Mouse (Mus musculus): ENCODE results near the gene Arfrp1. TPM values are rescaled to one million over a fixed set of nuclear protein-coding genes. Genes with fewer than 3 reads are reported as not detected.
A peak's percentile ranks its signal among the peaks of the same experiment; 100 is the strongest.

Arfrp1 gene
- polyA plus RNA-seq, 2 experiments, result 50.0 to 89.9 TPM

DNA sequence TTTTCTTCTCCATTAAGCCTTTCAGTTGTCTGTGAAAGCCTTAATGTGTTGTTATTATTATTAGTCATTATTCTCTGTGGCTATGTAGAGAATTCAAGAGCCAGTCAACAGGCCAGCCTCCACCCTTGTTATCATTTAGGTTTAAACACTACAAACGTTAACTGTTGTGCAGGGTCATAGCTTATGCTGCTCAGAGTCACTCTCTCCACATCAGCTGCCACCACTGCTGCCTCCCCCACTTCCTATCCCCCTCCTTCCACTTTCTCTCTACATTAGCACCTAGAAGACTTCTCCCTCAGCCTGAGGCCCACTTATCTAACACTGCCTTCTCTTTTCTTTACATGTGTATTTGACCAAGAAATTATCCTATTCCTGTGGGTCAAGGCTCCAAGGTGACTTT lies 36.3 kb upstream of the Arfrp1 start:
- WGBS, result 19% methylated on average over 1 of the region's 1 CpGs
- Histone ChIP-seq H3K36me3 (ENCODE audit: control insufficient read depth, insufficient read depth, low read length) (no peaks in the 10 kb centered on the region), H3K4me2 (replicated peaks; ENCODE audit: low read depth, low read length, severe bottlenecking) (no peak overlapping the region), H3K27ac (replicated peaks; ENCODE audit: low read depth, low read length) (no peak overlapping the region), H3K27me3 (ENCODE audit: control insufficient read depth, insufficient read depth, low read length) (no peaks in the 10 kb centered on the region), H3K4me1 (ENCODE audit: control insufficient read depth, insufficient read depth, low read length) (no peaks in the 10 kb centered on the region), H3K9ac (ENCODE audit: low read depth, low read length, severe bottlenecking) (no peak overlapping the region), H3K4me3 (replicated peaks; ENCODE audit: low read length) (no peak overlapping the region), H3K9me3 (ENCODE audit: control insufficient read depth, low read length) (no peaks in the 10 kb centered on the region)
- ATAC-seq (ENCODE audit: low FRiP score, low read depth), result no peak
- no peak for TF ChIP-seq POLR2A (IDR thresholded peaks at IDR 0.05; ENCODE audit: borderline replicate concordance, extremely low read depth, insufficient read depth, insufficient read length)
- no peak for DNase-seq (ENCODE audit: low spot score)

DNA sequence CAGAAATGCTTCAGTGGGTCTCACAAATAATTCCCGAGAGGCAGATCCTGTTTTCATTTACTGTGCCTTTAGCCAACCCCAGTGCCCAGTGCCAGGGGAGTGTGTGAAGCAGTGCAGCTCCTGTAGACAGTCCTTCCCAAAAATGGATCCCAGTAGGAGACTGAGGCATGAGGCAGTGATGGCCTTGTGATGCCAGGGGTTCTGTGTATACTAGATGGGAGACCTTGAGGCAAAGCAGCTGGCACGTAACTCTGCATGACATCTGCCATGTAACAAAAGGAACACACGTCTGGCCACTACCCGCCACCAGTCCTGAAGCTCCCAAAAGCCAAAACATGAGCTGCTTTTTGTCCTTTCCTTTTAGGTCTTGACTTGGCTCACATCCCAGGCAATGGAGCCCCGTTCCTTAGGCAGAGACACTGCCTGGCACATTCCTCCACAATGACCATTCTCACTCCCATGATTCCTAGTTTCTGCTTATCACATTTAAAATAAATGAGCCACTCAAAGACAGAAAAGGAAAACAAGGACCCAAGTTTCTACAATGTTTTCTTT lies 32.1 kb upstream of the Arfrp1 start:
- H3K27ac ChIP-seq (replicated peaks; ENCODE audit: low read depth, low read length), result no peak overlapping the region
- 72% methylated on average over 5 of the region's 5 CpGs for WGBS
- H3K9ac ChIP-seq (ENCODE audit: low read depth, low read length, severe bottlenecking), result no peak overlapping the region
- no peak overlapping the region for H3K4me3 ChIP-seq (replicated peaks; ENCODE audit: low read length)
- no peaks in the 10 kb centered on the region for H3K27me3 ChIP-seq (ENCODE audit: control insufficient read depth, insufficient read depth, low read length)
- no peak for TF ChIP-seq POLR2A (IDR thresholded peaks at IDR 0.05; ENCODE audit: borderline replicate concordance, extremely low read depth, insufficient read depth, insufficient read length)
- H3K9me3 ChIP-seq (ENCODE audit: control insufficient read depth, low read length), result no peaks in the 10 kb centered on the region
- H3K36me3 ChIP-seq (ENCODE audit: control insufficient read depth, insufficient read depth, low read length), result no peaks in the 10 kb centered on the region
- DNase-seq (ENCODE audit: low spot score), result no peak
- no peak for ATAC-seq (ENCODE audit: low FRiP score, low read depth)
- no peak overlapping the region for H3K4me2 ChIP-seq (replicated peaks; ENCODE audit: low read depth, low read length, severe bottlenecking)
- H3K4me1 ChIP-seq (ENCODE audit: control insufficient read depth, insufficient read depth, low read length), result no peaks in the 10 kb centered on the region

DNA sequence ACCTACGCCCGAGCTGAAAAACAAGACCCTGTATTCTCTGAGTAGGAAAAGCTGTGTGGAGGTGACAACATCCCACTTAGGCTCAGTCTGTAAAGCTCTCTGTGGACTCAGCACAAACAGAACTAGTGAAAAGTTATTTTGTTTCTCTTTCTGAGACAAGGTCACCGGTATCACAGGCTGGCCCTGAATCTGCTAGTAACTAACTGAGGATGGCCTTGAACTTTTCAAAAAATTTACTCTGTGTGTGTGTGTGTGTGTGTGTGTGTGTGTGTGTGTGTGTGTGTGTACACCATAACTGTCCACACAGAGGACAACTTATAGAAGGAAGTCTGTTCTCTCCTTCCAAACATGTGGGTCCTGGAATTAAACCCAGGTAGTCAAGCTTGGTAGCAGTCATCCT lies 28.9 kb upstream of the Arfrp1 start:
- no peak for DNase-seq (ENCODE audit: low spot score)
- ATAC-seq (ENCODE audit: low FRiP score, low read depth), result no peak
- TF ChIP-seq POLR2A (IDR thresholded peaks at IDR 0.05; ENCODE audit: borderline replicate concordance, extremely low read depth, insufficient read depth, insufficient read length), result no peak
- Histone ChIP-seq H3K9me3 (ENCODE audit: control insufficient read depth, low read length) (no peaks in the 10 kb centered on the region), H3K27me3 (ENCODE audit: control insufficient read depth, insufficient read depth, low read length) (no peaks in the 10 kb centered on the region), H3K9ac (ENCODE audit: low read depth, low read length, severe bottlenecking) (peak overlapping the region; percentile 1; the same call in 1 of the 2 replicates), H3K36me3 (ENCODE audit: control insufficient read depth, insufficient read depth, low read length) (0 out of 2 replicates have a peak, but pooled peaks cover 3% of the 10 kb centered on the region), H3K4me1 (ENCODE audit: control insufficient read depth, insufficient read depth, low read length) (no peaks in the 10 kb centered on the region), H3K4me3 (replicated peaks; ENCODE audit: low read length) (no peak overlapping the region), H3K4me2 (replicated peaks; ENCODE audit: low read depth, low read length, severe bottlenecking) (no peak overlapping the region), H3K27ac (replicated peaks; ENCODE audit: low read depth, low read length) (no peak overlapping the region)
- 99% methylated on average over 3 of the region's 3 CpGs for WGBS

DNA sequence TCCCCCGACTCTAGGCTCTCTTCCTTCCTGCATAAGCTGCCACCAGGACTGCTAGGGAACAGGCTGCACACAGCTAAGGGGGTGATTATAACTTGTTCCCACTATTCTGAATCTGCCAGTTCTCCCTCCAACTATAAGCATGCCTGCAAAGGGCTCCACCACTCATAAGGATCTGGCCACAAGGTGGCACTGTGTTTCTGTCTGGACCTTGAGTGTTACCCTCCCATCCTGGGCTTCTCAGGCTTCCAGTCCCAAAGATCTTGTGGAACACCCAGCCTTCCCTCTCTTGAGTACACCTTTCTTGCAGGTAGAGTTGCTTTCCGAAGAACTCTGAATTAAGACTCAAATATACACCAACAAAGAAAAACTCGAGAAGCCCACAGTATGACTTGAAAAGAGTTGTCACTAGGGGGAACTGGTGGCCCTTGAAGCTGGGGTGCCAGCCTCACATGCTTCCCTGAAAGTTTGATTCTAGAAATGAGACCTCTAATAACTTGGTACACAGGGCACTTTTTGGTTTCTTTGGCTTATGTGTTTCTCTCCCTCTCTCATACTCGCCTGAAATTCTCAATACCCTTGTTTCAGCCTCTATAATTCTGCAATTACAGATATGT lies 27.5 kb upstream of the Arfrp1 start:
- no peak for TF ChIP-seq POLR2A (IDR thresholded peaks at IDR 0.05; ENCODE audit: borderline replicate concordance, extremely low read depth, insufficient read depth, insufficient read length)
- Histone ChIP-seq H3K9ac (ENCODE audit: low read depth, low read length, severe bottlenecking) (no peak overlapping the region), H3K27ac (replicated peaks; ENCODE audit: low read depth, low read length) (no peak overlapping the region), H3K9me3 (ENCODE audit: control insufficient read depth, low read length) (no peaks in the 10 kb centered on the region), H3K4me2 (replicated peaks; ENCODE audit: low read depth, low read length, severe bottlenecking) (no peak overlapping the region), H3K36me3 (ENCODE audit: control insufficient read depth, insufficient read depth, low read length) (peaks cover 4% of the 10 kb centered on the region; the same call in 1 of the 2 replicates), H3K27me3 (ENCODE audit: control insufficient read depth, insufficient read depth, low read length) (no peaks in the 10 kb centered on the region), H3K4me1 (ENCODE audit: control insufficient read depth, insufficient read depth, low read length) (no peaks in the 10 kb centered on the region), H3K4me3 (replicated peaks; ENCODE audit: low read length) (no peak overlapping the region)
- ATAC-seq (ENCODE audit: low FRiP score, low read depth) (peak; percentile 81), DNase-seq (ENCODE audit: low spot score) (peak; percentile 93)
- 29% methylated on average over 4 of the region's 4 CpGs for WGBS

DNA sequence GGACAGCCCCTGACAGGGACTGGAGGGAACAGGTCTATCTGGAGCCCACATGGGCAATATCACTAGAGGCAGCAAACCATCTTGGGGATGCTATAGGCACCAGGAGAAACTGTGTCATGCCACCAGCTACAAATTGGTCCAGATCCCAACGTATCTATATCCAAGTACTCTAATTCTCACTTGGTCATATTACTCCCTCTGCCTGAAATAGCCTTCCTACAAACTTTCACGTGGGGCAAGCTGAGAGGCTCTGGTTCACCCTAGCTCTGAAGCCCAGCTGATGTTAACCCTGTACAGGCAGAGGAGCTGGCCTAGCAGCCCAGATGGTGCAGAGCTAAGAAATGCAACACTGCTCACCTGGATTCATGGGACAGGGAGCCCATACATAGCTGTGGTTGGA lies 26.3 kb upstream of the Arfrp1 start:
- TF ChIP-seq POLR2A (IDR thresholded peaks at IDR 0.05; ENCODE audit: borderline replicate concordance, extremely low read depth, insufficient read depth, insufficient read length), result no peak
- DNase-seq (ENCODE audit: low spot score), result no peak
- H3K9me3 ChIP-seq (ENCODE audit: control insufficient read depth, low read length), result no peaks in the 10 kb centered on the region
- 60% methylated on average over 2 of the region's 2 CpGs for WGBS
- no peak overlapping the region for H3K9ac ChIP-seq (ENCODE audit: low read depth, low read length, severe bottlenecking)
- H3K4me2 ChIP-seq (replicated peaks; ENCODE audit: low read depth, low read length, severe bottlenecking), result no peak overlapping the region
- no peak for ATAC-seq (ENCODE audit: low FRiP score, low read depth)
- no peaks in the 10 kb centered on the region for H3K4me1 ChIP-seq (ENCODE audit: control insufficient read depth, insufficient read depth, low read length)
- no peak overlapping the region for H3K27ac ChIP-seq (replicated peaks; ENCODE audit: low read depth, low read length)
- peaks cover 13% of the 10 kb centered on the region for H3K36me3 ChIP-seq (ENCODE audit: control insufficient read depth, insufficient read depth, low read length)
- no peaks in the 10 kb centered on the region for H3K27me3 ChIP-seq (ENCODE audit: control insufficient read depth, insufficient read depth, low read length)
- H3K4me3 ChIP-seq (replicated peaks; ENCODE audit: low read length), result no peak overlapping the region
